Mouse (Mus musculus) stomach, embryonic 14.5 days (tissue): ENCODE measurements around the gene Slc9a9. TPM values are rescaled to one million over a fixed set of nuclear protein-coding genes. Genes with fewer than 3 reads are reported as not detected.

Source experiments
- ATAC-seq: fragments of 200-750 bp; cut with Nextera tagmentation; 2 replicates; pipeline ENCODE4 v1.8.0; 2017; ENCODE audit warnings: low read depth, moderate TSS enrichment; ENCODE audit not compliant: insufficient number of reproducible peaks, insufficient read depth, low FRiP score
- H3K27ac ChIP-seq: fragments of 300-500 bp; sonication (generic); 2 replicates; pipeline ENCODE4 v1.5.1; 2014; ENCODE audit warnings: mild to moderate bottlenecking, low read length, moderate library complexity, mixed read lengths
- H3K27me3 ChIP-seq: fragments of 300-500 bp; sonication (generic); 2 replicates; pipeline ENCODE4 v1.6.1; 2014; ENCODE audit warnings: low read length, control low read depth, mixed read lengths; ENCODE audit not compliant: control insufficient read depth, insufficient read depth
- H3K36me3 ChIP-seq: fragments of 300-500 bp; sonication (generic); 2 replicates; pipeline ENCODE4 v1.6.1; 2014; ENCODE audit warnings: mild to moderate bottlenecking, control low read depth, low read length, moderate library complexity, mixed read lengths; ENCODE audit not compliant: control insufficient read depth, insufficient read depth
- H3K4me1 ChIP-seq: fragments of 300-500 bp; sonication (generic); 2 replicates; pipeline ENCODE4 v1.6.1; 2014; ENCODE audit warnings: low read length, control low read depth, mixed read lengths; ENCODE audit not compliant: control insufficient read depth, insufficient read depth
- H3K4me2 ChIP-seq: fragments of 300-500 bp; sonication (generic); replicated peaks from 2 replicates; pipeline ENCODE4 v1.6.1; 2014; ENCODE audit warnings: low read depth, low read length, control low read depth
- H3K4me3 ChIP-seq: fragments of 300-500 bp; sonication (generic); 2 replicates; pipeline ENCODE4 v1.5.1; 2014; ENCODE audit warnings: low read depth, low read length, control low read depth
- H3K9ac ChIP-seq: fragments of 300-500 bp; sonication (generic); replicated peaks from 2 replicates; pipeline ENCODE4 v1.6.1; 2014; ENCODE audit warnings: low read depth, mild to moderate bottlenecking, control low read depth, low read length, moderate library complexity, mixed read lengths
- H3K9me3 ChIP-seq: fragments of 300-500 bp; sonication (generic); 2 replicates; pipeline ENCODE4 v1.6.1; 2016; ENCODE audit warnings: low read depth, low read length, control low read depth; ENCODE audit not compliant: control insufficient read depth
- WGBS: fragments of 180-500 bp; shearing (Covaris S2); extraction: QIAGEN DNeasy Blood & Tissue Kit; methylation state at CpG from one replicate; pipeline ENCODE4 v1.1.7; 2014; 5-methylcytosine and 5-hydroxymethylcytosine counted together
- polyA plus RNA-seq: library from polyadenylated mRNA; unstranded; fragments of >200 nt; fragmentation: Nextera tagmentation; extraction: Ambion mirVana; gene quantifications from 2 replicates; pipeline ENCODE4 v1.2.1, GENCODE M21; 2014

Gene Slc9a9
- polyA plus RNA-seq, 1 experiment from 2014 or later, result 4.2 TPM

DNA sequence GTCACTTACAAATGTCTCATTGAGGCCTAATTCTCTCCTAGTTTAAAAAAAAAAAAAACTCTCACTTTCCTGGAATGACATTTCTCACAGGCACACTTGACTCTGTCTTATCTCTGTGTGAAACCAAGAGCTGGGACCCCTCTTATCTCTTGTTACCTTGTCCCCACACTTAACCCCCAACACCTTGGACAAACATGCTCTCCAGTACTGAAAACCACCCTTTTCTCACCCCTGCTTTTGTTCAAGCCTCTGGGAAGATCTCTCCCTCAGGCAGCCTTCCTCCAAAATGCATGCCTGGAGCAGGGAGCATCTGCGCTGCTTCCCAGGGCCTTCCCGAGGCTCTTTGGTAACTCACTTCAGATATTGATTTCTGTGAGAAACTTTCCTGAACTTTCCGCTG is 524.0 kb downstream of the Slc9a9 start:
- Histone ChIP-seq H3K4me2 (no peak overlapping the region), H3K9me3 (no peaks in the 10 kb centered on the region), H3K27ac (peak overlapping the region; percentile 62; the same call in 1 of the 2 replicates), H3K9ac (no peak overlapping the region), H3K36me3 (no peaks in the 10 kb centered on the region), H3K4me3 (no peak overlapping the region), H3K27me3 (no peaks in the 10 kb centered on the region), H3K4me1 (peaks cover 15% of the 10 kb centered on the region)
- no peak for ATAC-seq
- WGBS, result 52% methylated on average over 3 of the region's 3 CpGs

DNA sequence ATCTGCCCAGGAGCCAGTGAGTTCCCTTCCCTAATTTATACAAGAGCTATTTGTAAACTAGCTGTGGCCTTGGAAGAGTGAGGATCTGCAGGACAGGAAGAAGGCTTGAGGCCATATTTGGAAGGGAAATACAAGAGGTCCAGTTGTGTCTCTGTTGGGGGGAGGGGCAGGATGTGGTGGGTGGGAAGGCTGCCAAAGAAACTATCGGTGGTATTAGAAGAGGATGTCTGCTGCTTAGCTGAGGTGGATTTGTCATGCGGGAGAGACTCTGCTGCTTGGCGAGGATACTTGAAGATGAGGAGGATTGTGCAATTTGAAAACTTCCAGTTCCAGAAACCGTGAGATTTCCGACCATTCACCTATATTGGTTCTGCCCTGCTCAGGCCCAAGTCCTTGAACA is 524.4 kb downstream of the Slc9a9 start:
- peak overlapping the region; percentile 62; the same call in 1 of the 2 replicates for H3K27ac ChIP-seq
- no peaks in the 10 kb centered on the region for H3K9me3 ChIP-seq
- peak; percentile 54; the same call in 1 of the 2 replicates for ATAC-seq
- H3K4me3 ChIP-seq, result no peak overlapping the region
- H3K27me3 ChIP-seq, result no peaks in the 10 kb centered on the region
- H3K4me1 ChIP-seq, result peaks cover 12% of the 10 kb centered on the region; the same call in 1 of the 2 replicates
- no peak overlapping the region for H3K9ac ChIP-seq
- H3K36me3 ChIP-seq, result no peaks in the 10 kb centered on the region
- WGBS, result 36% methylated on average over 5 of the region's 5 CpGs
- no peak overlapping the region for H3K4me2 ChIP-seq

GRCm38 (mm10) chr9:95207661-95208060 is 538.0 kb downstream of the Slc9a9 start:
- H3K27ac ChIP-seq, result no peak overlapping the region
- H3K9ac ChIP-seq, result no peak overlapping the region
- 78% methylated on average over 7 of the region's 7 CpGs for WGBS
- no peak for ATAC-seq
- no peaks in the 10 kb centered on the region for H3K9me3 ChIP-seq
- no peak overlapping the region for H3K4me3 ChIP-seq
- no peaks in the 10 kb centered on the region for H3K36me3 ChIP-seq
- no peaks in the 10 kb centered on the region for H3K27me3 ChIP-seq
- no peaks in the 10 kb centered on the region for H3K4me1 ChIP-seq
- H3K4me2 ChIP-seq, result no peak overlapping the region

GRCm38 (mm10) chr9:95208681-95209080 is 539.0 kb downstream of the Slc9a9 start:
- H3K36me3 ChIP-seq, result no peaks in the 10 kb centered on the region
- H3K9me3 ChIP-seq, result no peaks in the 10 kb centered on the region
- no peak for ATAC-seq
- WGBS, result 92% methylated on average over 4 of the region's 4 CpGs
- H3K4me2 ChIP-seq, result no peak overlapping the region
- H3K27me3 ChIP-seq, result no peaks in the 10 kb centered on the region
- no peak overlapping the region for H3K4me3 ChIP-seq
- no peak overlapping the region for H3K27ac ChIP-seq
- no peaks in the 10 kb centered on the region for H3K4me1 ChIP-seq
- no peak overlapping the region for H3K9ac ChIP-seq

GRCm38 (mm10) chr9:95220009-95220408 is 550.3 kb downstream of the Slc9a9 start:
- Histone ChIP-seq H3K9ac (no peak overlapping the region), H3K36me3 (no peaks in the 10 kb centered on the region), H3K4me3 (no peak overlapping the region), H3K9me3 (no peaks in the 10 kb centered on the region), H3K27me3 (no peaks in the 10 kb centered on the region), H3K4me1 (no peaks in the 10 kb centered on the region), H3K27ac (no peak overlapping the region), H3K4me2 (no peak overlapping the region)
- ATAC-seq, result no peak
- WGBS, result 66% methylated on average over 3 of the region's 3 CpGs

DNA sequence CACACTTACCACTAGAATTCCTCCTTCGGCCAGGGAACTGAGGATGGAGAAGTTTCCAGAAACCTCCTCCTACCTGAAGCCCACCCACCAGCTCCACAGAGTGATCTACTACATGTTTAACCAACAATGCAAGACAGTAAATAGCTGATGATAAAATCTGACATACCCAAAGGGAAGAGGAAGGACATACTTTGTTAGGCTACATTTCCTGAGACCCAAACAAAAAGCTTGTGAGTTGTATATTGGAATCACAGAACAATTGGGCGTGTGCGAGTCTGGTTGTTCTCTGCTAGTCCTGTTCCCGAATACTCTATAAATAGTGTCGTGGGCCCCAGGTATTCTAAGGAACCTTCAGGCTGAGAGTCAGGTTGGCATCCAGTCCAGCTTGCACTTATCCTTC is 551.6 kb downstream of the Slc9a9 start:
- no peak overlapping the region for H3K4me3 ChIP-seq

GRCm38 (mm10) chr9:95226986-95227385 is 557.3 kb downstream of the Slc9a9 start:
- Histone ChIP-seq H3K9me3 (no peaks in the 10 kb centered on the region), H3K4me1 (no peaks in the 10 kb centered on the region), H3K36me3 (no peaks in the 10 kb centered on the region), H3K4me2 (no peak overlapping the region), H3K4me3 (no peak overlapping the region), H3K27ac (no peak overlapping the region), H3K9ac (no peak overlapping the region), H3K27me3 (no peaks in the 10 kb centered on the region)
- WGBS, result 67% methylated on average over 4 of the region's 4 CpGs
- no peak for ATAC-seq

More for the DNA sequence above, 551.6 kb downstream of the Slc9a9 start:
- ATAC-seq, result no peak
- H3K36me3 ChIP-seq, result no peaks in the 10 kb centered on the region
- no peaks in the 10 kb centered on the region for H3K9me3 ChIP-seq
- 86% methylated on average over 5 of the region's 5 CpGs for WGBS
- H3K27ac ChIP-seq, result no peak overlapping the region
- H3K4me1 ChIP-seq, result no peaks in the 10 kb centered on the region
- H3K27me3 ChIP-seq, result no peaks in the 10 kb centered on the region
- no peak overlapping the region for H3K9ac ChIP-seq
- no peak overlapping the region for H3K4me2 ChIP-seq

- no peaks in the 10 kb centered on the region for H3K4me1 ChIP-seq
- no peak overlapping the region for H3K9ac ChIP-seq
- no peak for ATAC-seq
- 96% methylated on average over 1 of the region's 1 CpGs for WGBS
- no peaks in the 10 kb centered on the region for H3K27me3 ChIP-seq
- no peak overlapping the region for H3K27ac ChIP-seq
- no peak overlapping the region for H3K4me2 ChIP-seq
- H3K4me3 ChIP-seq, result no peak overlapping the region
- no peaks in the 10 kb centered on the region for H3K36me3 ChIP-seq
- no peaks in the 10 kb centered on the region for H3K9me3 ChIP-seq
Measured at GRCm38 (mm10) chr9:95228123-95228522, 558.4 kb downstream of the Slc9a9 start.

- Histone ChIP-seq H3K36me3 (no peaks in the 10 kb centered on the region), H3K4me2 (no peak overlapping the region), H3K4me1 (no peaks in the 10 kb centered on the region), H3K9ac (no peak overlapping the region), H3K9me3 (no peaks in the 10 kb centered on the region), H3K27ac (no peak overlapping the region), H3K4me3 (no peak overlapping the region), H3K27me3 (no peaks in the 10 kb centered on the region)
- no peak for ATAC-seq
- 86% methylated on average over 2 of the region's 2 CpGs for WGBS
Measured at GRCm38 (mm10) chr9:95229147-95229546, 559.4 kb downstream of the Slc9a9 start.
